Mouse (Mus musculus): ENCODE measurements around the gene Fam204a.
A peak's percentile ranks its signal among the peaks of the same experiment; 100 is the strongest.

Fam204a gene

GRCm38 (mm10) chr19:60225899-60226844 lies at the start of gene Fam204a:
Fam204a (minus strand) TSS chr19:60226701.
- peak; percentile 97 for DNase-seq (ENCODE audit: low spot score in 2 of 2)

- no peak for DNase-seq (ENCODE audit: low spot score in 2 of 2)
Observed at GRCm38 (mm10) chr19:60265789-60266188, 39.3 kb upstream of the Fam204a start.

- DNase-seq (ENCODE audit: low spot score in 2 of 2): no peak
Observed at GRCm38 (mm10) chr19:60260689-60261088, 34.2 kb upstream of the Fam204a start.

- DNase-seq (ENCODE audit: low spot score in 2 of 2): no peak
Observed at GRCm38 (mm10) chr19:60252021-60252420, 25.5 kb upstream of the Fam204a start.

GRCm38 (mm10) chr19:60251197-60251596 lies 24.7 kb upstream of the Fam204a start:
- peak in 1 of 2 experiments; percentile 2 for DNase-seq (ENCODE audit: low spot score in 2 of 2)

- DNase-seq (ENCODE audit: low spot score in 2 of 2): no peak
Observed at GRCm38 (mm10) chr19:60245250-60245649, 18.7 kb upstream of the Fam204a start.

GRCm38 (mm10) chr19:60242620-60243019 lies 16.1 kb upstream of the Fam204a start:
- DNase-seq (ENCODE audit: low spot score in 2 of 2): no peak

GRCm38 (mm10) chr19:60241916-60242602 lies 15.6 kb upstream of the Fam204a start:
- no peak for DNase-seq (ENCODE audit: low spot score in 2 of 2)

GRCm38 (mm10) chr19:60231542-60231941 lies 5.0 kb upstream of the Fam204a start:
- DNase-seq (ENCODE audit: low spot score in 2 of 2): no peak

- peak in 1 of 2 experiments; percentile 3 for DNase-seq (ENCODE audit: low spot score in 2 of 2)
Observed at GRCm38 (mm10) chr19:60226845-60227235, 339 bp upstream of the Fam204a start.

- no peak for DNase-seq (ENCODE audit: low spot score in 2 of 2)
Observed at GRCm38 (mm10) chr19:60219395-60219794, 7.1 kb downstream of the Fam204a start.

GRCm38 (mm10) chr19:60217985-60218384 lies 8.5 kb downstream of the Fam204a start:
- DNase-seq (ENCODE audit: low spot score in 2 of 2): peak in 1 of 2 experiments; percentile 3

GRCm38 (mm10) chr19:60208173-60208572 lies 18.3 kb downstream of the Fam204a start:
- no peak for DNase-seq (ENCODE audit: low spot score in 2 of 2)

- no peak for DNase-seq (ENCODE audit: low spot score in 2 of 2)
Observed at GRCm38 (mm10) chr19:60204176-60204575, 22.3 kb downstream of the Fam204a start.

- DNase-seq (ENCODE audit: low spot score in 2 of 2): no peak
Observed at GRCm38 (mm10) chr19:60200294-60200693, 26.2 kb downstream of the Fam204a start.

- DNase-seq (ENCODE audit: low spot score in 2 of 2): no peak
Observed at GRCm38 (mm10) chr19:60199152-60199551, 27.3 kb downstream of the Fam204a start.

- no peak for DNase-seq (ENCODE audit: low spot score in 2 of 2)
Observed at GRCm38 (mm10) chr19:60192790-60193189, 33.7 kb downstream of the Fam204a start.

GRCm38 (mm10) chr19:60189206-60189605 lies 37.3 kb downstream of the Fam204a start:
- DNase-seq (ENCODE audit: low spot score in 2 of 2): no peak

GRCm38 (mm10) chr19:60182901-60183300 lies 43.6 kb downstream of the Fam204a start:
- DNase-seq (ENCODE audit: low spot score in 2 of 2): no peak

- no peak for DNase-seq (ENCODE audit: low spot score in 2 of 2)
Observed at GRCm38 (mm10) chr19:60182171-60182570, 44.3 kb downstream of the Fam204a start.

GRCm38 (mm10) chr19:60178771-60179563 lies 47.5 kb downstream of the Fam204a start:
- peak in 1 of 2 experiments; percentile 10 for DNase-seq (ENCODE audit: low spot score in 2 of 2)

- DNase-seq (ENCODE audit: low spot score in 2 of 2): no peak
Observed at GRCm38 (mm10) chr19:60165417-60165816, 61.1 kb downstream of the Fam204a start.
